Mouse (Mus musculus) heart, embryonic 14.5 days (tissue): ENCODE results near the gene Uevld. TPM values are rescaled to one million over a fixed set of nuclear protein-coding genes. Genes with fewer than 3 reads are reported as not detected.

Experiments
- ATAC-seq: fragments of 200-750 bp; cut with Nextera tagmentation; 2 replicates; pipeline ENCODE4 v1.8.0; 2017; ENCODE audit warnings: low read depth, moderate TSS enrichment; ENCODE audit not compliant: insufficient number of reproducible peaks, insufficient read depth, low FRiP score
- H3K27ac ChIP-seq, 2 experiments: fragments of 200-500 bp in 1 of 2; fragments of 300-500 bp in 1 of 2; sonication (generic) in 1 of 2; replicated peaks in 1 of 2; 2 replicates each; pipeline ENCODE4 v1.5.1; 2012 to 2014; ENCODE audit warnings: low read depth in 2 of 2, low read length in 2 of 2, control low read depth in 1 of 2, mild to moderate bottlenecking in 1 of 2, mixed read lengths in 1 of 2; ENCODE audit not compliant: control insufficient read depth in 1 of 2, insufficient read depth in 1 of 2
- H3K27me3 ChIP-seq: fragments of 300-500 bp; sonication (generic); 2 replicates; pipeline ENCODE4 v1.6.1; 2014; ENCODE audit warnings: mild to moderate bottlenecking, low read length, control low read depth; ENCODE audit not compliant: control insufficient read depth, insufficient read depth
- H3K36me3 ChIP-seq: fragments of 300-500 bp; sonication (generic); 2 replicates; pipeline ENCODE4 v1.6.1; 2014; ENCODE audit warnings: mild to moderate bottlenecking, control low read depth, low read length, mixed read lengths; ENCODE audit not compliant: control insufficient read depth, insufficient read depth
- H3K4me1 ChIP-seq, 2 experiments: fragments of 200-500 bp in 1 of 2; fragments of 300-500 bp in 1 of 2; sonication (generic) in 1 of 2; 2 replicates each; pipeline ENCODE4 v1.6.1; 2012 to 2014; ENCODE audit warnings: low read length in 2 of 2, control low read depth in 1 of 2, mixed read lengths in 1 of 2; ENCODE audit not compliant: control insufficient read depth in 2 of 2, insufficient read depth in 2 of 2
- H3K4me2 ChIP-seq: fragments of 300-500 bp; sonication (generic); 2 replicates; pipeline ENCODE4 v1.6.1; 2014; ENCODE audit warnings: mild to moderate bottlenecking, low read length
- H3K4me3 ChIP-seq, 2 experiments: fragments of 200-500 bp in 1 of 2; fragments of 300-500 bp in 1 of 2; sonication (generic) in 1 of 2; 2 replicates each; pipeline ENCODE4 v1.5.1; 2012 to 2014; ENCODE audit warnings: low read length in 2 of 2, mild to moderate bottlenecking in 2 of 2, control low read depth in 1 of 2, low read depth in 1 of 2, moderate library complexity in 1 of 2; ENCODE audit not compliant: control insufficient read depth in 1 of 2, insufficient read depth in 1 of 2
- H3K9ac ChIP-seq: fragments of 300-500 bp; sonication (generic); 2 replicates; pipeline ENCODE4 v1.6.1; 2014; ENCODE audit warnings: mild to moderate bottlenecking, low read length
- H3K9me3 ChIP-seq: fragments of 300-500 bp; sonication (generic); 2 replicates; pipeline ENCODE4 v1.6.1; 2016; ENCODE audit warnings: low read length, control low read depth; ENCODE audit not compliant: control insufficient read depth
- WGBS: fragments of 180-500 bp; shearing (Covaris S2); extraction: QIAGEN DNeasy Blood & Tissue Kit; methylation state at CpG from one replicate; pipeline ENCODE4 v1.1.7; 2014; 5-methylcytosine and 5-hydroxymethylcytosine counted together
- polyA plus RNA-seq: library from polyadenylated mRNA; unstranded; fragments of >200 nt; fragmentation: Nextera tagmentation; extraction: Ambion mirVana; gene quantifications from 2 replicates; pipeline ENCODE4 v1.2.1, GENCODE M21; 2014

Gene Uevld
- polyA plus RNA-seq, 1 experiment from 2014 or later: 9.8 TPM

DNA sequence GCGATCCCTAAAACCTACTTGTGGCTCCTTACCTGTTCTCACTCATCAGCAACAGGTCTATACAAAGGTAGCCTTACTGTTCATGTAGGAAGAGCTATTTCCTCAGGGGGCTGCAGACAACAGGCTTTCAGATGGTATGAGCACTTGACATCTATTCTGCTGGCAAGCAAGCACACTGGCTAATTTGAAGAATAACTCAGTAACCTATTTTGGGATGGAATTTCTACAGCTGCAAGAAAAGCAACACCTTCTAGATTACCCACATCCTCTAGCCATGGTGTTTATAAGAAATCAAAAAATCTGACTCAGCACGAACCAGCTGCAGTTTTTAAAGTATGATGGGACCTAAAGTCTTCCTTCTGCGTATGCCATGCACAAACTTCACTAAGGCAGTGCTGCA lies 27.0 kb downstream of the Uevld start:
- ATAC-seq: no peak
- Histone ChIP-seq H3K4me2 (no peak overlapping the region), H3K27me3 (no peaks in the 10 kb centered on the region), H3K9ac (no peak overlapping the region), H3K27ac (no peak overlapping the region), H3K9me3 (no peaks in the 10 kb centered on the region), H3K4me3 (no peak overlapping the region), H3K4me1 (no peaks in the 10 kb centered on the region), H3K36me3 (peaks cover 64% of the 10 kb centered on the region)
- 90% methylated on average over 3 of the region's 3 CpGs for WGBS

DNA sequence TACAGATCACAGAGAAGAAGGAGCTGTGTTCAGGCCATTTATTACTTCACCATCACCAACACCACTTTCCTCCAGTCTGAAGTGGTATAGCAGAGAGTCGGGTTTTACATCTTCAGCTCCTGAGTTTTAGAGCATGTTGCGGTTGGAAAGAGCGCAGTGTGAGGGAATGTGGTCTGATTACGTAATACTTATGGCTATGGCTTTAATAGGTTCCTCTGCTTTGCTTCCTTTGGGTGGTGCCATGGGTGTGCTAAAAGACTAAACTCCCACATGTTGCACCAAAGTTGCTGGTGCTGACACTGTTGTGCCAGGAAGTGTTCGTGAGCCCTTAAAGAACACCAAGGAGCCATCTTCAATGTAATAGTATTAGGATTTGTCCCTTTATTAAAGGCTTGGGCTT lies 30.0 kb downstream of the Uevld start:
- no peak overlapping the region for H3K27ac ChIP-seq
- 87% methylated on average over 5 of the region's 5 CpGs for WGBS
- no peaks in the 10 kb centered on the region for H3K27me3 ChIP-seq
- H3K36me3 ChIP-seq: peaks cover 44% of the 10 kb centered on the region
- H3K4me1 ChIP-seq: no peaks in the 10 kb centered on the region
- no peak overlapping the region for H3K4me2 ChIP-seq
- ATAC-seq: no peak
- no peaks in the 10 kb centered on the region for H3K9me3 ChIP-seq
- H3K4me3 ChIP-seq: no peak overlapping the region
- H3K9ac ChIP-seq: no peak overlapping the region

DNA sequence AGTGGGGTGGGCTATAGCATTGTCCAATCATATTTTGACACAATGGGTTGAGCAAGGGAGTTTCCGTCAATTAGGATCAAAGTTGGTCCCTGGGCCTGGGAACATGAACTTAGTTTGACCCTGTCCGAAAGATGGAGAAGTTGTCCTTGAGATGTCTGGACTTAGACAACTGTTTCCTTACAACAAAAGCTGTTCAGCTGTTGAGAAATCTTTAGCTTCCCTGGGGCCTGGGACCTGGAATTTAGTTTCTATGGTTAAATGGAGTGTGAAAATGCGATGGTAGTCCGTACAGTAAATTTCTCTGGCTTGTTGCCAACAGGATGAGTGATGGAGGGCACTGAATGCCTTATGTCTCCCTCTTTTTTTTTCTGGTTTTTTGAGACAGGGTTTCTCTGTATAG lies 36.3 kb downstream of the Uevld start:
- Histone ChIP-seq H3K9ac (no peak overlapping the region), H3K27me3 (no peaks in the 10 kb centered on the region), H3K9me3 (no peaks in the 10 kb centered on the region), H3K4me2 (no peak overlapping the region), H3K4me1 (peaks cover 0 to 20% of the 10 kb centered on the region in 2 experiments; a peak in 2 of 4 replicates), H3K27ac (no peak overlapping the region), H3K36me3 (peaks cover 9% of the 10 kb centered on the region), H3K4me3 (no peak overlapping the region)
- 72% methylated on average over 4 of the region's 4 CpGs for WGBS
- ATAC-seq: no peak

DNA sequence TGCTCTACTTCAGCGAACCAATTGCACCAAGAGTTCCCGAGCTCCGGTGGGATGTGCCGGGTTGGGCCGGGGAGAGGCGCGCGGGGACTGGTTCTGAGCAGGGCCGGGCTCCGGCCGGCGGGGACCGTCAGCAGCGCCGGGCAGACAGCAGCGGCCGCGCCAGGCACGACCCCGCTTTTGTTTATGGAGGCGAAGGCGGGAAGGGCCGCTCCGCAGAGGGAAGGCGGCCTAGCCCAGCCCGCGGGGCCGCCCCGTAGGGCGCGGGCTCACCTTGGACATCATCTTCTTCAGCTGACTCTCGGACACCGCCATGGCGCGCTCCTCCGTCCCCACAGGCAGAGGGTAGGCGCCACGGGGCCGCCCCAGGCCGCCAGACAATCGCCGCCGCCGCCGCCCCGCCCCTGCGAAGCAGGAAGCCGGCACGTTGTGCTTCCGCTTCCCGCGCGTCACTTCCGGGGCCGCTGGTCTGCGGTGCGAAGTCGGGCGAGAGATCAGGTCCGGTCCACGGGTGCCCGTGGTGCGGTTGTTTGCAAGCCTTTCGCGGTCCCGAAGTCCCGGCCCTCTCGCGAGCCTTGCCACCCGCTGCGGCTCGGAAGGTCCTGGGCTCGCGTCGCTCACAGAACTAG lies 38.7 kb downstream of the Uevld start, which contains the start of gene Tsg101:
Gene Tsg101, minus strand, starts transcription at position 419 of the 626 bp plus-strand sequence.
- H3K27ac ChIP-seq: peak within 1 kb of the TSS; percentile 92 to 98
- peak within 1 kb of the TSS; percentile 80 for H3K4me2 ChIP-seq
- peaks cover 0 to 20% of the 10 kb centered on the region in 2 experiments; a peak in 2 of 4 replicates for H3K4me1 ChIP-seq
- peak within 1 kb of the TSS; percentile 69 to 96 for H3K4me3 ChIP-seq
- H3K9me3 ChIP-seq: no peaks in the 10 kb centered on the region
- H3K27me3 ChIP-seq: no peaks in the 10 kb centered on the region
- peaks cover 10% of the 10 kb centered on the region for H3K36me3 ChIP-seq
- H3K9ac ChIP-seq: peak within 1 kb of the TSS; percentile 82
- ATAC-seq: peak; percentile 92
- WGBS: under 1% methylated on average over 66 of the region's 75 CpGs

DNA sequence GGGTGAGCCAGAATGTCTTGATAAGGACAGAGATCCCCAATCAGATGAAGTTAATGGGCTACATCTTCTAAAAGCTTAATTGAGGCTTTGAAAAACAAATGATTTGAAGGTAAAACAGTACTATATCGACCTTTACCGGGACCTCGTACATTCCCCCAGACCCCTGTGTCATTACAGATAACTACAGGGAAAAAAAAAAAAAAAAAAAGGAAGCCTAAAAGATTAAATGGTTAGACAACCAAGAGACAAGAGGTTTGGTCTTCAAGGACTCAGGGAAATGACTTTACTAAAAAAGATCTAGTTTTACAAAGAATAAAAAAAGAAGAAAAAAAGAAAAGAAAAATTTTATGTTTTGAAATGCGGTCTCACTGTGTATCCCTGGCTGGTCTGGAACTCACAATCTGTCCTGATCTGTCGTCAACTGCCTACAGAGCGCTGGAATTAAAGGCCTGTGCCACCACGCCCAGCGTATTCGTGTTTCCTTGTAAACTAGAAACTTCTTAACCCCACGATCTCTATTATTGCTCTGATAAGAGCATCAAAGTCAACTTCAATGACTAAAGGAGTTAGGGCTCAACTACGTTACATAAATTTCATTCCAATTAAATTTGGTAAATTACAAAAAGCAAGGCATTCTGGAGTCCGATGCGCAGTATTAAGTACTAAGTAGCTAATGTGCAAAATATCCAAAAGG lies 39.5 kb downstream of the Uevld start:
- 10% methylated on average over 13 of the region's 13 CpGs for WGBS
- Histone ChIP-seq H3K36me3 (peaks cover 11% of the 10 kb centered on the region), H3K27me3 (no peaks in the 10 kb centered on the region), H3K4me1 (peaks cover 0 to 20% of the 10 kb centered on the region in 2 experiments; a peak in 2 of 4 replicates), H3K4me3 (peak overlapping the region; percentile 69 to 96), H3K4me2 (peak overlapping the region; percentile 80), H3K27ac (peak overlapping the region in 1 of 2 experiments; percentile 92; a peak in 3 of 4 replicates), H3K9ac (peak overlapping the region; percentile 82), H3K9me3 (no peaks in the 10 kb centered on the region)
- ATAC-seq: no peak

DNA sequence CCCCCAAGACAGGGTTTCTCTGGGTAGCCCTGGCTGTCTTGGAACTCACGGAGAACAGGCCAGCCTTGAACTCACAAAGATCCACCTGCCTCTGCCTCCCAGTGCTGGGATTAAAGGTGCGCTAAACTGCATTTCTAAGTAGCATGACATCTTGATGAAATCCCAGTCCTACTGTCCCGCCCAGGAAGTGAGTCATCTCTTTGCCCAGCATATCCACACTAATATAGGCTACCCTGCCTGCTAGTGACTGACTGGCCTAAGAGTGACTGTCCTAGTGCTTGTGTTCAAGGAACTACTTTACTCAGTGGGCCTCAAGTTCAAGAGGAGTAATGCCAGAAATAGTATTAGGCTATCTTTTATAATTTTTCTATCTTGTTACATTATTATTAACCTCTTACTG lies 42.0 kb downstream of the Uevld start:
- ATAC-seq: no peak
- WGBS: 80% methylated on average over 3 of the region's 3 CpGs
- Histone ChIP-seq H3K27me3 (no peaks in the 10 kb centered on the region), H3K4me3 (no peak overlapping the region), H3K4me1 (peaks cover 0 to 20% of the 10 kb centered on the region in 2 experiments; a peak in 2 of 4 replicates), H3K36me3 (peaks cover 34% of the 10 kb centered on the region), H3K9ac (no peak overlapping the region), H3K9me3 (no peaks in the 10 kb centered on the region), H3K27ac (no peak overlapping the region), H3K4me2 (no peak overlapping the region)

DNA sequence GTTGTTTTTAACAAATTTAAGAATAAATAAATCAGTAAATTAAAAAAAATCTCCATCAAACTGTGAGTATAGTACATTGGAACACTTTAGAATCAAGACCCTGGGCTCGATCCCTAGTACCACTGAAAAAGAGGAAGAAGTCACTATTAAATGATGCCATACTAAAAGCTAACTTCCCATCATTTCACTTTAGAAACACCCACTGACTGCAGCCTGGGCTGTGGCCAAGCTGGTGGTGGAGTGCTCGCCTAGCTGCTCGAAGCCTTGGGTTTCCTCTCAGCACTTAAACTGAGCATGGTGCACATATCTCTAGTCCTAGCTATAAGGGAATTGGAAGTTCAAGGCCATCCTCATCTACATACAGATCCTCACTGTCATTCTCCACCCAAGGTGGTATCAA lies 47.1 kb downstream of the Uevld start:
- Histone ChIP-seq H3K9ac (no peak overlapping the region), H3K36me3 (peaks cover 84% of the 10 kb centered on the region), H3K27ac (no peak overlapping the region), H3K27me3 (no peaks in the 10 kb centered on the region), H3K9me3 (no peaks in the 10 kb centered on the region), H3K4me3 (no peak overlapping the region), H3K4me2 (no peak overlapping the region), H3K4me1 (no peaks in the 10 kb centered on the region)
- no peak for ATAC-seq
- 97% methylated on average over 3 of the region's 3 CpGs for WGBS
